Mouse (Mus musculus) mesoderm, embryonic 11.5 days (tissue): ENCODE measurements around the gene Usp51.
A peak's percentile ranks its signal among the peaks of the same experiment; 100 is the strongest.
"Not testable (repeated sequence)": the region's sequence is repeated elsewhere in the genome, so short reads cannot be mapped to it uniquely, and the experiment has no call there.

ENCODE experiments used
- DNase-seq: peaks from one replicate; pipeline ENCODE4 v3.0.0-alpha.2; 2012; ENCODE audit warnings: low read depth, low spot score

Gene Usp51

DNA sequence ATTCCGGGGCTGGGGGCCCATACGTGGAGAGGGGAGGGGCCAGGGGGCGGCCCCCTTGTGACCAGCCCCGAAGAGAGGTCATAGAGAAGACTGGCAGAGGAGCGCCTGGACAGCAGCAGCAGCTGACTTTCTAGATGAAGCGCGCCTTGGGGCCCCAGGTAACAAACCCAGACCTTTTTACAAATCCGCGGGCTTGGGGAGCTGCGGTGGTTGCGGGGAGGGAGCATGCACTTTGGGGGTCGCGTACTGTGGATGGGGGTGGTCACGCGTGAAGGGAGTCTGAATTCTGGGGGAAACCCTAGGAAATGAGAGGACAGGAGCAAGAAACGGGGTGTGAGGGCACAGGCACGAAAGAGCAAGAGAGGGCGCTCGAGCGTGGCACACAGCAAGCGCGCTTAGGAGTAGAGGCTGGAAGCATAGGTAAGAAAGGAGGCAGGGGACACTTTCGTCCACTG, at the start of gene Usp51:
TSS of gene Usp51 (plus strand) at position 83 of the 455 bp plus-strand sequence.
- DNase-seq, result peak; percentile 23

DNA sequence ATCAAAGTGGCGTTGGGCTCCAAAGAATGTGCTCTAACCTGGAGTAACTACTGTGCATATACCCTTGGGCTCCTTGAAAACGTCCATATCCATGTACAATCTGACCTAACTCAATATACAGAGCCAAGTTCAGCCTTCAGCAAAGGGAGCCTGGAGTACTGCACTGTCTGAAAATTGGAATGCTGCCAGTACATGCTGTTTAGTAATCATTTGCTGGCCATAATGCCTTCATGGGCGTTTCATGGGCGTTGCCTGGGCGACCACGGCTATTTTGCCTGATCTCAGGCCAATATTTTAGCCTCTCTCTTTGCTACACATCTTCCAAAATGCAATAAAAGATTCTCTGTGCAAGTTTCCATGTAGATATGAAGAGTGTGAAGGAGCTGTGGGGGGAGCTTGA, 36.7 kb upstream of the Usp51 start:
- DNase-seq, result peak; percentile 2

DNA sequence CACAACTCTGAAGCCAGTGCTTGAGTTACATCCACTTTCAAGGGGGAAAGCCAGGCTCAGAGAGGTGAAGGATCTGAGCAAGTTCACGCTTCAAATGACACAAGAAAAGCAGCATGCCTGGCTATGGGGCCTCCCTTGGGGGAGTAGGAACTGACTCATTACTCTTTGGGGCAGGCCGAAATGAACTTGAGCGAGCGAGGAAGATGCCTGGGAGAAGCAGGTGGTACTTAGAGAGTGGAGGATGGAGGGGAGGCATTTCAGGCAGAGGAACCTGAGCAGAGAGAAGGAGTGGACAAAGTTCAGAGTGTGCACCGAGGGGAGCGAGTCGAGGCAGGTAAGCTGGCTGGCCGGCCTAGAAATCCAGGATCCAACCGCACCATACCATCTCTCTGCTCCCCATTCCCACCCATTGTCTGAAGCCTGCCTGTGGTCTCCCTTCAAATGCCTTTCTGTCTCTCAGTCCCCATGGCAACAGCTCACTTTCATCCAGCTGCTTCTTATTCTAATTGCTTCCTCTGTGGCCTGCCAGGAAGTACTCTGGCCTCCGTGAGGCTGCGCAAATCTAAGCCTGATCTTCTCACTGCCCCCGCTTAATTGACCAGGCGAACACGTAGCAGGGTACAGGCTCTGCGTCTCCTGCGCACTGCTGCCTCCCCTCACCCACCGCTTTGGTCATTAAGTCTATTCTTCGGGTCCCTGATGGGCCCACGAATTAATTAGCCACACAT, 32.6 kb upstream of the Usp51 start:
- DNase-seq, result not testable (repeated sequence)

DNA sequence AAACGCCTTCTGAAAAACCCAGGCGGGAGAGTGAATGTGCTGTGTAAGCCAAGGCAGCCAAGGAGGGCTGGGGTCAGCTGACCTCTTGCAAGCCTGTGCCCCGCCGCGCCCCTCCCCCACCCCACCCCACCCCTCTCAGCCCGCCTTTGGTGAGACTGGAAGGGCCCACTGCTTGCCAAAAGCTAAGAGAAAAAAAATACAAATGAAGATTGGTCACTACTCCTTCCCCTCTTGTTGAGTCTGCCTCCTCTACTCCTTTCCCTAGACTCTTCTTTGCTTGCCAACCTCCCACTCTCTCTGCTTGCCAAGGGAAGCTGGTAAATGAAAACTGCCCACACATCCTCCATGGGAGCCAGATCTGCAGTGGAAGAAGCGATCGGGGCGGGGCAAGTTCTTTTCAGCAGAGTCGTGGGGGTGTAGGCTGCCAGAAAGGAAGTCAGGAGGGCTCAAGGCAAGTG, 32.0 kb upstream of the Usp51 start:
- peak; percentile 9 for DNase-seq

DNA sequence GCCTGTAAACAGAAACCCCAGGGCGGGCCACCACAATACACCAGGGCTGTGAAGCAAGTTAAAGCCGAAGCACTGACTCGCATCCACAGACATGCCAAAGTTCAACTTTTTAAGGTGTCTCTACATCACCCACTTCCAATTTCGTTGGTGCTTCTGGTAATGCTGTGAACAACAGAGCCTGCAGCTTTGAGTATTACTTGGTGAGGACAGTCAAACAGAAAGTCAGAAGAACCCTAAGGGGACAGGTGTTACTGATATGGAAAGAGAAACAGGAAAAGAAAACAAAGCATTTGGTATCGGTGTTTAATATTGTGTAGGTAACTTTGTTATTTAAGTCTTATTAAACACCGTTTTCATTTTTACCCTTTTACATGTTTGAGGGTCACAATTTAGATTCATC, 29.7 kb upstream of the Usp51 start:
- no peak for DNase-seq

DNA sequence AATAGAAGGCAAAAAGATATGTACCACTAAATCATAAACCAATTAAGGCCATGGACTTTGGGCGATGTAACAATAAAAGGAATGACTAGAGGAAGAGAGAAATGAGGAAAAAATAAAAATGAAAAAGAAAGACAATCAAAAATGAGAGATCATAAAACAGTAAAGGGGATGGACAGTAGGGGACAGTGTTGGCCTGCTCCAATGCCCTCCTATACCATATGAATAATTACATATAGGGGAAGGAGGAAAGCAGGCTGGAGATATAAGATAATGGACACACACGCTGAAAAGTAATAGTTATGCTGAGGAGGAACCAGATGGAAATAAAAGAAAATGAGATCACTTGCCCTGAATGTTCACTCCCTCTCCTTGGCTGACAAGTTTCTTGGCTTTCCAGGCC, 21.3 kb upstream of the Usp51 start:
- no peak for DNase-seq

DNA sequence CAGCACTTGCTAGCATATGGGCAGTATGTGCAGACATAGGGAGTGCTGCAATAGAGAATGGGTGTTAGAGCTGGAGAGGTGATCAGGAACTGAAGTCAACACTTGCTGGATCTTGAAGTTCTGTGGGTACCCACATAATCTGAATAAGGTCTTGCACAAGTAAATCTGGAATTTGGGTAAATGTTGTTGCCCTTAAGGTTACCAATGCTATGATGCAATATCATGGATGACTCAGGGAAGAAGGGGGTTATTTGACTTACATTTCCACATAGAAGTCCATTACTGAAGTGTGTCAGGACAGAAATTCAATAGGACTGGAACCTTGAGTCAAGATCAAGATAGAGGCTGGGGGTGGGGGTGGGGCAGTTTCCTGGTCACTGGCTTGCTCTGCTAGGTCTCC, 16.4 kb upstream of the Usp51 start:
- DNase-seq, result not testable (repeated sequence)

DNA sequence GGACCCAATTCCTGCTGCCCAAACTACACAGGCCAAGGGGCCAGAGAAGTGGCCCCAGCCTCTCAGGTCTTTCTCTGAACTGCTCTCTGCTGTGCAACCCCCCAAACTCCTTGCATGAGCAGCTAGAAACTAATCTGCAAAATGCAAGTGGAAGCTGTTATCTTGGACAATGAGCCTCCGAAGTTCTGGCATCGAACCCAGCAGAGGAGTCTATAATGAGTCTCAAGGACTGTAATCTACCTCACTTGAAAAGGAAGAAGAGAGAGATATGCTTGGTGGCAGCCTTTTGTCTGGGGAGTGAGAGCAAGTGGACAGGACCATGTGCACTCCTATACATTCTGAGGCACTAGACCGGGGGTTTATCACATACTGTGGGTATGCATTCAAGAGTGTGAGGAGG, 10.2 kb upstream of the Usp51 start:
- DNase-seq, result not testable (repeated sequence)

DNA sequence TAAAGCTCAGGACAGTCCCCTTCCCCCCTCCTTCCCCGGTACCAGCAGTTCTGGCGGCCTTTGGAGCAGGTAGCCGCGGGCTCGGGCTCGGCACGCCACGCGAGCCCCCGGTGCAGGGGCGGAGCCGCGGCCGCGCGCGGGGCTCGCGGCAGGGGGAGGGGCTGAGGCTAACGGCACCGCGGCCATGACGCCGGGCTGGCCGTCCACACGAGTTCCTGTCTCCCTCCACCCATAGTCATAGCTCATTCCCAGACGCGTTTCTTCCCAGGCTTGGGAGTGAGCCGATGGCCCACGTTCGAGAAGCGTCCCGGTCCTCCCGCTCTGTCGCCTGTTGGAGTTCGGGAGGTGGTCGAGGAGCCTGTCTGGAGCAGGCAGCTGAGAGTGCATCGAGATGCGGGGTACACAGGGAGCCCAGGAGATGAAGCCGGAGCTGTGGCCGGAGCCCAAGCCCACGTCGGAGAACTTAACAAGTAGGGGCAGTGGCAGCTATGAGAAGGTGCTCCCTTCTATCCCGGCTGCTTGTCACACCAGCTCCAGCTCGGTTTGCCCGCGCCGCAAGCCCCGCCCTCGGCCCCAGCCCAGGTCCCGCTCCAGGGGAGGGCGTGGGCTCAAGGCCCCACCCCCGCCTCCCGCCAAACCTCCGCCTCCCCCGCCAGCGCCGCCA, 884 bp downstream of the Usp51 start:
- peak; percentile 46 for DNase-seq

DNA sequence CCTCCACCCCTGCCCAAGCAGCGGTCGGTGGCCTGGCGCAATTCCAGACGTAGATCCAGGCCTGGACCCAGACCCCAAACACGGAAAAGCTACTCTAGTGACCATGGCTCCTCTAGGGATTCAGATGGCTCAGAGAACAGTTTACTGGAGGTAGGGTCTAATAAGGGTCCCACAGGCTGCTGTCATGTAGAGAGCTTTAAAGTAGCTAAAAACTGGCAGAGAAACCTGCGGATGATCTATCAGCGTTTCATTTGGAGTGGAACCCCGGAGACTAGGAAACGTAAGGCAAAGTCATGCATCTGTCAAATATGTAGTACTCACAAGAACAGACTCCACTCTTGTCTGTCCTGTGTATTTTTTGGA, 1.4 kb downstream of the Usp51 start:
- DNase-seq, result no peak

DNA sequence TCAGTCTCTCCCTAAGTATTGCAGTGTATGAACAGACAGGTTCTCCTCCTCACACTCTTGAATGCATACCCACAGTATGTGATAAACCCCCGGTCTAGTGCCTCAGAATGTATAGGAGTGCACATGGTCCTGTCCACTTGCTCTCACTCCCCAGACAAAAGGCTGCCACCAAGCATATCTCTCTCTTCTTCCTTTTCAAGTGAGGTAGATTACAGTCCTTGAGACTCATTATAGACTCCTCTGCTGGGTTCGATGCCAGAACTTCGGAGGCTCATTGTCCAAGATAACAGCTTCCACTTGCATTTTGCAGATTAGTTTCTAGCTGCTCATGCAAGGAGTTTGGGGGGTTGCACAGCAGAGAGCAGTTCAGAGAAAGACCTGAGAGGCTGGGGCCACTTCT, 19.0 kb downstream of the Usp51 start:
- not testable (repeated sequence) for DNase-seq

DNA sequence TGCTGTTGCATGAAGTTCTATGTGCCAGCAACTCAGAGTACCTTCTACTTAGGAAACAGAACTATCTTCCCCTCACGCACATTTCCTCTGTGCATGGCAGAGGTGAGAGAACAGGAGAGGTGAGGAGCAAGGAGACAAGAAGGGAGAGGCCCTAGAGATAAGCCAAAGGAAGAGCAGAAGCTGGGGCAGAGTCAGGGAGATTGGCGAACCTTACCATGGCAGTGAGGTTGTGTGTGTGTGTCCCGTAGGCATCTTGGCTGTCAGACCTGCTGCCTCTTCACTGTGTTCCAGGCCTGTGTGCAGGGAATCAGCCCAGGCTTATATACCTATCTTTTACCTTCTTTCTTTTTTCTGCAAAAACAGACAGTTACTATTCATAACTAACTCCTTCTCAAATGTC, 19.4 kb downstream of the Usp51 start:
- DNase-seq, result not testable (repeated sequence)

DNA sequence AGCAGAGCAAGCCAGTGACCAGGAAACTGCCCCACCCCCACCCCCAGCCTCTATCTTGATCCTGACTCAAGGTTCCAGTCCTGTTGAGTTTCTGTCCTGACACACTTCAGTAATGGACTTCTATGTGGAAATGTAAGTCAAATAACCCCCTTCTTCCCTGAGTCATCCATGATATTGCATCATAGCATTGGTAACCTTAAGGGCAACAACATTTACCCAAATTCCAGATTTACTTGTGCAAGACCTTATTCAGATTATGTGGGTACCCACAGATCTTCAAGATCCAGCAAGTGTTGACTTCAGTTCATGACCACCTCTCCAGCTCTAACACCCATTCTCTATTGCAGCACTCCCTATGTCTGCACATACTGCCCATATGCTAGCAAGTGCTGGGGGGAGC, 25.3 kb downstream of the Usp51 start:
- DNase-seq, result not testable (repeated sequence)

DNA sequence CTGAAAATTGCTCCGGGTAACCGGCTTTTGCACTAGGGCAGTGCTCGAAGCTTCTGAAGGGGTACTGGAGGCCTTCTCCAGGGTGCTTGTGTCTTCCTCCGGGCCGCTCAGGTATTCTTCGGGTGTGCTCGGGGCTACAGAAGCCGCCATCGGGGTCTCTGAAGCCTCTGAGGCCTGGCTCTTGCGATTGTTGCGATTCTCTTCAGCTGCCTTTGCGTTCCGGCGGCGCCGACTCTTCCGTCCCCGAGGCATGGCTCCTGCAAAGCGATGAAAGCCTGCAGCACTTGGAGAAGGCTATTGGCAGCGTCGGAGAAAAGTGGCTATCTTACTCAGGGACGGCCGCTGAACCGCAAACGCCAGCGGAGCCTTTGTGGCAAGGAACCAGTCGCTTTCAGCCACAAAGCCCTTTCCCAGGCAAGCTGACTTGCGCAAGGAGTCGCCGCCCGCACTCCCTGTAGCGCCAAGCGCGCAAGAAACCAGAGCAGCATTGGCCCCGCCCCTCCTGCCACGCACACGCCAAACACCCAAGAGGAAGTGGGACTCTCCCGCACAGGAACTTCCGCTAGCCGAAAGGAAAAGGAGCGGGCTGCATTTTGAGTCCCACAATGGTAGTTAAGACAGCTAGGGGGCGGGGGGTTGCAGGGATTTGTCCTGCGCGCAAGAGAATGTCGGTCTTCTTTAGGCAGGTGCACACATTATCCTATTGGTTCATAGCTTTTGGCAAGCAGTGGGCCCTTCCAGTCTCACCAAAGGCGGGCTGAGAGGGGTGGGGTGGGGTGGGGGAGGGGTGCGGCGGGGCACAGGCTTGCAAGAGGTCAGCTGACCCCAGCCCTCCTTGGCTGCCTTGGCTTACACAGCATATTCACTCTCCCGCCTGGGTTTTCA, 31.1 kb downstream of the Usp51 start, which contains the start of gene Mageh1:
TSS of gene Mageh1 (minus strand) at position 489 of the 885 bp plus-strand sequence.
- DNase-seq, result peak; percentile 86

DNA sequence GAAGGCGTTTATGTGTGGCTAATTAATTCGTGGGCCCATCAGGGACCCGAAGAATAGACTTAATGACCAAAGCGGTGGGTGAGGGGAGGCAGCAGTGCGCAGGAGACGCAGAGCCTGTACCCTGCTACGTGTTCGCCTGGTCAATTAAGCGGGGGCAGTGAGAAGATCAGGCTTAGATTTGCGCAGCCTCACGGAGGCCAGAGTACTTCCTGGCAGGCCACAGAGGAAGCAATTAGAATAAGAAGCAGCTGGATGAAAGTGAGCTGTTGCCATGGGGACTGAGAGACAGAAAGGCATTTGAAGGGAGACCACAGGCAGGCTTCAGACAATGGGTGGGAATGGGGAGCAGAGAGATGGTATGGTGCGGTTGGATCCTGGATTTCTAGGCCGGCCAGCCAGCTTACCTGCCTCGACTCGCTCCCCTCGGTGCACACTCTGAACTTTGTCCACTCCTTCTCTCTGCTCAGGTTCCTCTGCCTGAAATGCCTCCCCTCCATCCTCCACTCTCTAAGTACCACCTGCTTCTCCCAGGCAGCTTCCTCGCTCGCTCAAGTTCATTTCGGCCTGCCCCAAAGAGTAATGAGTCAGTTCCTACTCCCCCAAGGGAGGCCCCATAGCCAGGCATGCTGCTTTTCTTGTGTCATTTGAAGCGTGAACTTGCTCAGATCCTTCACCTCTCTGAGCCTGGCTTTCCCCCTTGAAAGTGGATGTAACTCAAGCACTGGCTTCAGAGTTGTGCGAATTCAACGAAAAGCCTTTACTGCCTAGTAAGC, 31.9 kb downstream of the Usp51 start:
- DNase-seq, result not testable (repeated sequence)
